Mouse (Mus musculus): ENCODE data around the gene Mfsd6. TPM values are rescaled to one million over a fixed set of nuclear protein-coding genes. Genes with fewer than 3 reads are reported as not detected.
A peak's percentile ranks its signal among the peaks of the same experiment; 100 is the strongest.

The Mfsd6 gene
- polyA plus RNA-seq, 1 experiment: 4.3 TPM

GRCm38 (mm10) chr1:52734208-52734607, 6.9 kb upstream of the Mfsd6 start:
- no peak overlapping the region for H3K27ac ChIP-seq (ENCODE audit: insufficient read depth, low read length)

GRCm38 (mm10) chr1:52730258-52730657, 3.0 kb upstream of the Mfsd6 start:
- Histone ChIP-seq H3K27me3 (ENCODE audit: control insufficient read depth, insufficient read depth, low read length, poor library complexity, severe bottlenecking) (peaks cover 7% of the 10 kb centered on the region; the same call in 1 of the 2 replicates), H3K4me3 (ENCODE audit: low read depth, low read length) (no peak overlapping the region), H3K27ac (ENCODE audit: insufficient read depth, low read length) (no peak overlapping the region), H3K36me3 (ENCODE audit: control insufficient read depth, insufficient read depth, low read length, poor library complexity, severe bottlenecking) (no peaks in the 10 kb centered on the region), H3K4me1 (ENCODE audit: control insufficient read depth, insufficient read depth, low read length) (no peaks in the 10 kb centered on the region), H3K9me3 (replicated peaks; ENCODE audit: control insufficient read depth, insufficient read depth, low read length, poor library complexity, severe bottlenecking) (no peaks in the 10 kb centered on the region), H3K9ac (ENCODE audit: low read depth, poor library complexity, severe bottlenecking) (no peak overlapping the region)
- TF ChIP-seq POLR2A (IDR thresholded peaks at IDR 0.05; ENCODE audit: insufficient read depth, low read length): no peak
- no peak for TF ChIP-seq CTCF (IDR thresholded peaks at IDR 0.05; ENCODE audit: low read depth, low read length)
- TF ChIP-seq EP300 (IDR thresholded peaks at IDR 0.05; ENCODE audit: insufficient read depth, low read depth, low read length): no peak

More at GRCm38 (mm10) chr1:52734208-52734607, 6.9 kb upstream of the Mfsd6 start:
- Histone ChIP-seq H3K36me3 (ENCODE audit: control insufficient read depth, insufficient read depth, low read length, poor library complexity, severe bottlenecking) (no peaks in the 10 kb centered on the region), H3K9me3 (replicated peaks; ENCODE audit: control insufficient read depth, insufficient read depth, low read length, poor library complexity, severe bottlenecking) (no peaks in the 10 kb centered on the region), H3K4me3 (ENCODE audit: low read depth, low read length) (no peak overlapping the region), H3K9ac (ENCODE audit: low read depth, poor library complexity, severe bottlenecking) (no peak overlapping the region), H3K27me3 (ENCODE audit: control insufficient read depth, insufficient read depth, low read length, poor library complexity, severe bottlenecking) (no peaks in the 10 kb centered on the region), H3K4me1 (ENCODE audit: control insufficient read depth, insufficient read depth, low read length) (no peaks in the 10 kb centered on the region)
- TF ChIP-seq POLR2A (IDR thresholded peaks at IDR 0.05; ENCODE audit: insufficient read depth, low read length) (no peak), EP300 (IDR thresholded peaks at IDR 0.05; ENCODE audit: insufficient read depth, low read depth, low read length) (no peak), CTCF (IDR thresholded peaks at IDR 0.05; ENCODE audit: low read depth, low read length) (no peak)

- no peaks in the 10 kb centered on the region for H3K4me1 ChIP-seq (ENCODE audit: control insufficient read depth, insufficient read depth, low read length)
- no peak overlapping the region for H3K4me3 ChIP-seq (ENCODE audit: low read depth, low read length)
- no peak overlapping the region for H3K9ac ChIP-seq (ENCODE audit: low read depth, poor library complexity, severe bottlenecking)
- H3K9me3 ChIP-seq (replicated peaks; ENCODE audit: control insufficient read depth, insufficient read depth, low read length, poor library complexity, severe bottlenecking): no peaks in the 10 kb centered on the region
- peaks cover 7% of the 10 kb centered on the region; the same call in 1 of the 2 replicates for H3K27me3 ChIP-seq (ENCODE audit: control insufficient read depth, insufficient read depth, low read length, poor library complexity, severe bottlenecking)
- no peaks in the 10 kb centered on the region for H3K36me3 ChIP-seq (ENCODE audit: control insufficient read depth, insufficient read depth, low read length, poor library complexity, severe bottlenecking)
- no peak overlapping the region for H3K27ac ChIP-seq (ENCODE audit: insufficient read depth, low read length)
- TF ChIP-seq CTCF (IDR thresholded peaks at IDR 0.05; ENCODE audit: low read depth, low read length) (no peak), POLR2A (IDR thresholded peaks at IDR 0.05; ENCODE audit: insufficient read depth, low read length) (no peak), EP300 (IDR thresholded peaks at IDR 0.05; ENCODE audit: insufficient read depth, low read depth, low read length) (no peak)
Observed at GRCm38 (mm10) chr1:52728857-52729489, 1.7 kb upstream of the Mfsd6 start.

GRCm38 (mm10) chr1:52726371-52727055, 749 bp downstream of the Mfsd6 start:
- no peaks in the 10 kb centered on the region for H3K9me3 ChIP-seq (replicated peaks; ENCODE audit: control insufficient read depth, insufficient read depth, low read length, poor library complexity, severe bottlenecking)
- peak overlapping the region; percentile 84 for H3K9ac ChIP-seq (ENCODE audit: low read depth, poor library complexity, severe bottlenecking)
- H3K27me3 ChIP-seq (ENCODE audit: control insufficient read depth, insufficient read depth, low read length, poor library complexity, severe bottlenecking): peaks cover 7% of the 10 kb centered on the region; the same call in 1 of the 2 replicates
- no peak overlapping the region for H3K27ac ChIP-seq (ENCODE audit: insufficient read depth, low read length)
- no peak for TF ChIP-seq POLR2A (IDR thresholded peaks at IDR 0.05; ENCODE audit: insufficient read depth, low read length)
- no peaks in the 10 kb centered on the region for H3K4me1 ChIP-seq (ENCODE audit: control insufficient read depth, insufficient read depth, low read length)
- peak overlapping the region; percentile 56 for H3K4me3 ChIP-seq (ENCODE audit: low read depth, low read length)
- H3K36me3 ChIP-seq (ENCODE audit: control insufficient read depth, insufficient read depth, low read length, poor library complexity, severe bottlenecking): no peaks in the 10 kb centered on the region

GRCm38 (mm10) chr1:52722586-52722985, 4.7 kb downstream of the Mfsd6 start:
- H3K27ac ChIP-seq (ENCODE audit: insufficient read depth, low read length): no peak overlapping the region
- TF ChIP-seq CTCF (IDR thresholded peaks at IDR 0.05; ENCODE audit: low read depth, low read length) (no peak), POLR2A (IDR thresholded peaks at IDR 0.05; ENCODE audit: insufficient read depth, low read length) (no peak), EP300 (IDR thresholded peaks at IDR 0.05; ENCODE audit: insufficient read depth, low read depth, low read length) (no peak)
- no peak overlapping the region for H3K4me3 ChIP-seq (ENCODE audit: low read depth, low read length)
- no peaks in the 10 kb centered on the region for H3K4me1 ChIP-seq (ENCODE audit: control insufficient read depth, insufficient read depth, low read length)
- no peak overlapping the region for H3K9ac ChIP-seq (ENCODE audit: low read depth, poor library complexity, severe bottlenecking)
- H3K27me3 ChIP-seq (ENCODE audit: control insufficient read depth, insufficient read depth, low read length, poor library complexity, severe bottlenecking): peaks cover 5% of the 10 kb centered on the region; the same call in 1 of the 2 replicates
- H3K9me3 ChIP-seq (replicated peaks; ENCODE audit: control insufficient read depth, insufficient read depth, low read length, poor library complexity, severe bottlenecking): no peaks in the 10 kb centered on the region
- H3K36me3 ChIP-seq (ENCODE audit: control insufficient read depth, insufficient read depth, low read length, poor library complexity, severe bottlenecking): no peaks in the 10 kb centered on the region

- TF ChIP-seq POLR2A (IDR thresholded peaks at IDR 0.05; ENCODE audit: insufficient read depth, low read length): no peak
- peak; percentile 9 for TF ChIP-seq CTCF (IDR thresholded peaks at IDR 0.05; ENCODE audit: low read depth, low read length)
- no peaks in the 10 kb centered on the region for H3K36me3 ChIP-seq (ENCODE audit: control insufficient read depth, insufficient read depth, low read length, poor library complexity, severe bottlenecking)
- no peaks in the 10 kb centered on the region for H3K9me3 ChIP-seq (replicated peaks; ENCODE audit: control insufficient read depth, insufficient read depth, low read length, poor library complexity, severe bottlenecking)
- H3K4me3 ChIP-seq (ENCODE audit: low read depth, low read length): no peak overlapping the region
- no peaks in the 10 kb centered on the region for H3K27me3 ChIP-seq (ENCODE audit: control insufficient read depth, insufficient read depth, low read length, poor library complexity, severe bottlenecking)
- H3K27ac ChIP-seq (ENCODE audit: insufficient read depth, low read length): no peak overlapping the region
- no peaks in the 10 kb centered on the region for H3K4me1 ChIP-seq (ENCODE audit: control insufficient read depth, insufficient read depth, low read length)
- H3K9ac ChIP-seq (ENCODE audit: low read depth, poor library complexity, severe bottlenecking): no peak overlapping the region
Observed at GRCm38 (mm10) chr1:52719096-52719495, 8.2 kb downstream of the Mfsd6 start.

Measured in ES-Bruce4 (cell line).